Mouse (Mus musculus): Measurements from ENCODE around the gene Slc39a8.
A peak's percentile ranks its signal among the peaks of the same experiment; 100 is the strongest.

Gene Slc39a8

GRCm38 (mm10) chr3:135825016-135825753 is at the start of gene Slc39a8:
Slc39a8 (plus strand) TSS chr3:135825279.
- DNase-seq, result peak; percentile 84

DNA sequence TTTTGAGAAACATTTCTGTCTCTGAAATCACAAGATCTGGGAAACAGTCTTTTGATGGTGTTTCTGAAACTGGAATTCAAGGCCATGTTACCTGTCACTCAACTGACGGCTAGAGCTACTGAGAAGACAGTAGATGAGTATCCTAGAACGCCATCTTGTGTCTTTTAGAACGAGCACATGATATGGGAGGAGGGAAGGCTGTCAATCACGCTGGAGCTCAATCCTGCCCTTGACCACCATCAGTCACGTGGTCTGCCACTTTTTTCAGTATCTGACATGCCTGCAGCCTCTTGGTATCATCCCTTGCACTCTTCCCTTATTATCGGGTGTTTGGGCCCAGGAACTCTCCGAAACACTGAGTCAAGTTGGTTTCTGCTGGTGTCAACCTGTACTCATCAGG is 40.0 kb upstream of the Slc39a8 start:
- DNase-seq, result no peak

GRCm38 (mm10) chr3:135796117-135796516 is 29.0 kb upstream of the Slc39a8 start:
- DNase-seq, result no peak

DNA sequence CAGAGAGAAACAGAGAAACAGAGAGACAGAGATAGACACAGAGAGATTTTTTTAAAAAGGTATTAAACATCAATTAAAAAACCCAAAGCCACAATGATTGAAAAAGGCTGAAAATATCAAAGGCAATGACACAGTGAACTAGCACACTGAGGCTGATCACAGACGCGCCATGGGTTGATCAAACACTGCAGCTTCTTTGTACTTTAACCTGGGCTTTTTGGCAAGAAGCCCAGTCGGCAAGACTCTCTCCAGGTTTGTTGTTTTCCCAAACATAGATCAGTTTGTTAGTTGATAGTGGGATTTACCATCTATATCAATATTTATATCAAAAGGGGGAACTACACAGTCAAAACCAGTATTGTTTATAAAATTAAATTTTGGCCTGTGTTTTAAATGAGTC is 26.8 kb upstream of the Slc39a8 start:
- no peak for DNase-seq

- no peak for DNase-seq
Measured at GRCm38 (mm10) chr3:135798665-135799064, 26.4 kb upstream of the Slc39a8 start.

GRCm38 (mm10) chr3:135814665-135815064 is 10.4 kb upstream of the Slc39a8 start:
- DNase-seq, result no peak

GRCm38 (mm10) chr3:135815973-135816727 is 8.9 kb upstream of the Slc39a8 start:
- DNase-seq, result no peak

GRCm38 (mm10) chr3:135817124-135817523 is 8.0 kb upstream of the Slc39a8 start:
- no peak for DNase-seq

- peak; percentile 20 for DNase-seq
Measured at GRCm38 (mm10) chr3:135824436-135824835, 643 bp upstream of the Slc39a8 start.

DNA sequence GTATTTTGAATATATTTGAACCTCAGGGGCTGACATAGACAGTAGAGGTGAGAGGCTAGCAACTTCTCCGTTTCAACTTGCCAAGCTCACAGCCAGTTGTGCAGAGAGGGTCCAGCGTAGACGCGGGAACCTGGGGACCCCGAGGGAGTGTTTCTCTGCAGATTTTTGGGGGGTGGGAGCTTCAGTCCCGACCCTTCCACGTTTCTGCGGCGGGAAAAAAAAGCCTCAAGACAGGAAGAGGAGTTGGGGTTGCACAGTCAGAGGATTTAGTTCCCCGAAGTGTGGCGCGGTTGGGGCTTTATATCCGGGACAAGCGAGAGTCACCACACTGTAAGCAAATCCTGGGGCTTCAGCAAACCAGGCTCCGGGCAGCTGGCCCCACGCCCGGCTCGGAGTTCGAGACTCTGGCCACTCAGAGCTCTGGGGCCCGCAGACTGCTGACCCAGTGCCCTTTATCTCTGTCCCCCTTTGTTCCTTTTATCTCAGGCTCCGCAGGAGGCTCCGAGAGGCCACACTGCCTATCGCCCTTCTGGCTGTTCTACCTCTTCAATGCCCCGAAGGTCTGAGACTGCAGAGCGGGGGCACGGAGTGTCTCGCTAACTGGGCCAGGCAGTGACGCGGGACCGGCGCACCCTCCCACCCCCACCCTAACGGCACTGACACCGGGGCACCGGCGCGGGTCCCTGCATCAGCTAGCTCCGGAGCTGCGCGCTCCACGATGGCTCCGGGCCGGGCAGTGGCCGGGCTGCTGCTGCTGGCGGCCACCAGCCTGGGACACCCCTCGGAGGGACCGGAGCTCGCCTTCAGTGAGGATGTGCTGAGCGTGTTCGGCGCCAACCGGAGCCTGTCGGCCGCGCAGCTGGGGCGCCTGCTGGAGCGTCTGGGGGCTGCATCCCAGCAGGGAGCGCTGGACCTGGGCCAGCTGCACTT is 940 bp downstream of the Slc39a8 start:
- peak; percentile 67 for DNase-seq

GRCm38 (mm10) chr3:135826684-135827249 is 1.7 kb downstream of the Slc39a8 start:
- DNase-seq, result no peak

DNA sequence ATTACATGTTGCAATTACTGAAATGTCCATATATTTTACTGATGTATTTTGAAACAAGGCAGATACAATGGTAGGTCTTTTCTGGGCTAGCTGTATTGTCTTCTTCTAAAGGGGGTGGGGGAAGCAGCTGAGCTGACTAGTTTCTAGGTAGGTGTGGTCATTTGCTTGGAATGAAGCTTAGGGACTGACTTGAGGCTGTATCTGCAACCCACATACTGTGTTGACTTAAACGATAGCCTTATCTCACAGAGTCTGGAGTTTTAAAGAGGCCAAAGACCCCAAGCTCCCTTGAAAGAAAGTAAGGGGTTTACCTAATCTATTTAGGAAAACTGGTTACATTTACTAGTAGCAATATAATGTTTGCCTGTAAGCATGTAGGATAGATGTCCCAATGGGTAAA is 2.9 kb downstream of the Slc39a8 start:
- no peak for DNase-seq

DNA sequence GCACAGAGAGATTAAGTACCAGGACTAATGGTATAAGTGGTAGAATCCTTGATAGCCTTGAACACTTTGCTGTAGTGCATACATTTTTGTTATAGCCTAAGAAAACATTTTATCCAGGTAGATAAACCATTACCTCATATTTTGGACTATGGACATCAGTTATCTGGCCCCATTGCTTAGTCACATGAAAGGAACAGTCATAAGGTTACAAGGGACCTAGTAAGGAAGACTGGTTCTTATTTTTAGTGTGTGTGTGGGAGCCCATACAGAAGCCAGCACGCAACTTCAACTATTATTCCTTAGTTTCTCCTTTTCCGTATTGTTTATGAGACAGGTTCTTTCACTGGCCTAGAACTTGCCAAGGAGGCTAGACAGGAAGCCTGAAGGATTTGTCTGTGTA is 7.4 kb downstream of the Slc39a8 start:
- no peak for DNase-seq

DNA sequence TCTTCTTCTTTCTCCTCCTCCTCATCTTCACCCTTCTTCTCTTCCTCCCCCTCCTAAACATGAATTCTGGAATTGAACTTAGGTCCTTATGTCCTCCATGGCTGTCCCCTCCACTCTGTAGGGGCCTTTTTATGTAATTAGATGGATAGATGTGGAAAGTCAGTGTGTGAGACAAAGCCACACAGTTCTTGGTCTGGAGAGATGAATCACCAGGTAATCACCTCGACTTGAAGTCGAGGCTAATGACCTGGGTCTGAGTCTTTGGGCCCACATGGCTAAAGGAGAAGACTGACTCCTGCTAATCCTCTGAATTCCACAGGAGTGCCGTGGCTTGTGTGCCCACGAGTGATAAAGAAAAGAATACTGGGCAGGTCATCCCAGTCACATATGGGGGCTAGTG is 7.8 kb downstream of the Slc39a8 start:
- DNase-seq, result no peak

- DNase-seq, result no peak
Measured at GRCm38 (mm10) chr3:135834988-135835387, 9.9 kb downstream of the Slc39a8 start.

- DNase-seq, result no peak
Measured at GRCm38 (mm10) chr3:135839535-135839934, 14.5 kb downstream of the Slc39a8 start.

DNA sequence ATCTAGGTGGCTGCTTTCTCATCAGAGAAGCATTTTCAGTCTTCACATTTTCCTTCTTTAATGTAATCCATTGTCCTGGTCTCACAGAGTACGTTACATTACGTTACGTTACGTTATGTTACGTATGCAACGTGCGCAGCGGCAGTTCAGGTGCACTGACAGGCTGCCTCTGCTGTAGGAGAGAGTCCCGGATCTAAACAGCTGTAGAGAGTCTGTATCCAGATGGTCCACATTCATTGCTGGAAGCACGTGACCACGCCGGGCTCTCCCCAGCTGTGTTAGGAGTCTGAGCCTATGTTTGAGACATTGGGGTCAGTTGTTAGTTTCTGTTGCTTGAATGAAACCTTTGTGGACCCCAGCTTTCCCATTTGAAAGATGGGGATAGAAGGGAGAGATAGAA is 15.1 kb downstream of the Slc39a8 start:
- no peak for DNase-seq

- DNase-seq, result no peak
Measured at GRCm38 (mm10) chr3:135841716-135842511, 16.8 kb downstream of the Slc39a8 start.

GRCm38 (mm10) chr3:135843181-135843580 is 18.1 kb downstream of the Slc39a8 start:
- no peak for DNase-seq

- no peak for DNase-seq
Measured at GRCm38 (mm10) chr3:135843707-135844106, 18.6 kb downstream of the Slc39a8 start.

DNA sequence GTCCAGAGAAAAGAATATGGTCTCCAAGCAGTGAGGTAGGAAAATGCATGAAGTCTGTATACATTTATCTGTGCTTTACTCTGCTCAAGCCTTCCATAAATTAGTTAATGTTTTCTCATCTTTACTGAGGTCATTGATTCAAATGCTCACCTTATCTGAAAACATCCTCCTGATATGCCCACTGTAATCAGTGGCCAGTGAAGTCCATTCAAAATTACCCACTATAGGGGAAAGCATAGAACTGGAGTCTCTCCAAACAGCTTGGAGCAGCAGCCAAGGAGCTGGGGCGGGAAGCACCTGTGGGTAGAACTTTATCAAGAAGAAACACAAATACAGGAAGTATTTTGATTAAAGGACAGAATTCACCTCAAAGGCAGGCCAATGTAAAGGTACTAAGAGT is 19.8 kb downstream of the Slc39a8 start:
- DNase-seq, result no peak

- DNase-seq, result no peak
Measured at GRCm38 (mm10) chr3:135845860-135846259, 20.8 kb downstream of the Slc39a8 start.
